Mouse (Mus musculus): ENCODE results near the gene Pmf1.

Gene Pmf1

GRCm38 (mm10) chr3:88395742-88396141, 14.4 kb downstream of the Pmf1 start:
- WGBS = 86% methylated on average over 8 of the region's 8 CpGs

- WGBS = 93% methylated on average over 6 of the region's 6 CpGs
Measured at GRCm38 (mm10) chr3:88395288-88395687, 14.8 kb downstream of the Pmf1 start.

DNA sequence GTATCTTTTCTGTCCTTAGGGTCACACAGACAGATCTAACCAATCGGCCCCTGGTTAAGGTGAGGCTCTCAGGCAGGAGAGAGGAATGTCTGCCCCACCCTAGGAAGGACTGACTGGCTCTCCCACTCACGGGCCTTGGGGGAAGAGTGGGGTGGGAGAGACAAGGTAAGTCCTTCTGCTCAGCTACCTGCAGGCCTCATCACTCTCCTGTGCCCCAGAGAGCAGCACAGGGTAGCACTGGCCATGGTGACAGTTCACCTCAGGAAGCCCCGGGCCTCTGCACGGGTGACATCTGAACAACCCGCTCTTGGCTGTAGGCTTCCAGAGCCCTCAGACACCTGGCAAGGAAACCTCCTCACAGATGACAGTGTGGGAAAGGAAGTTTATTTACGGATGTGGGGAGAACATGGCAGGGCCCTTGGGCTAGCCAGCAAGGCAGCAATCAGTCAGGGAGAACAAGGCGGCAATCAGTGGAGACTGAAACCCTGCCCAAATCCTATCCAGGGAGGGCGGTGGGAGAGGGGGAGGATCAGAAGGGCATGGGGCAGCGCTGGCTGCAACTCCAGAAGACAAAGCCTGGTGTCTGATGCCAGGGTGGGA, 16.3 kb downstream of the Pmf1 start:
- WGBS = 81% methylated on average over 9 of the region's 9 CpGs

GRCm38 (mm10) chr3:88384364-88384763, 25.8 kb downstream of the Pmf1 start, which contains the start of gene Bglap:
Gene Bglap (minus strand): TSS chr3:88384464.
- WGBS = 82% methylated on average over 5 of the region's 5 CpGs

DNA sequence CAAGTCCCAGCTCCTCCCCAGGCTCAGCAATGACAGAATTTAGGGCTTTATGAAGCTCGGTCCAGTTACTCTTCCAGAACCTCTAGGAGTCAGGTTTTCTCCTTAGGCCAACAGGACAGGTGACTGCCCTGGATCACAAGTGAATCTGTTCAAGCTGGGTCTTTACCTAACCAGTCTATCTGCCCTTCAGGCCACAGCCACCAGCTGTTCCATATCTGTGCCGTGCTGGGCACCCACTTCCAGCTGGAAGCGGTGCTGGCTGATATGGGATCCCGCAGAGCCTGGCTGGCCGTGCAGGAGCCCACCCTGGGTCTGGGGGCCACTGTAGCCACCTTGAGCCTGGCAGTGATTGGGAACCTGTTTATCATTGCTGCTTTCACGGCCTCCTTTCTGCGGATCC, 27.7 kb downstream of the Pmf1 start:
- WGBS = 55% methylated on average over 3 of the region's 7 CpGs

- 12% methylated on average over 22 of the region's 22 CpGs for WGBS
Measured at GRCm38 (mm10) chr3:88381389-88382315, 28.5 kb downstream of the Pmf1 start.

DNA sequence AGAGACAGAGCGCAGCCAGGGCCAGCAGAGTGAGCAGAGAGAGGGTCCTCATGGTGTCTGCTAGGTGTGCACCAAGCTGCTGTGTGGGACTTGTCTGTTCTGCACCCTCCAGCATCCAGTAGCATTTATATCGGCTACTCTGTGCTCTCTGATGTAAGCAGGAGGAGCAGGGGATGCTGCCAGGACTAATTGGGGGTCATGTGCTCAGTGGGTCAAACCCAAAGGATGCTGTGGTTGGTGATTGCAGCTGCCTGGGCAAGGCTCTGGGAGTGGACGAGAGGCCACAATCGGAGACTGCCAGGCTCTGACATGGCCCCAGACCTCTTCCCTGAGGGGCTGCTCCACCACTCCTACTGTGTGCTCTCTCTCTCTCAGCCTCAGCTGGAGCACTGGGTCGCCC, 31.5 kb downstream of the Pmf1 start, which contains the start of gene Bglap2:
Bglap2 (minus strand) TSS at position 101 of the 400 bp plus-strand sequence.
- WGBS = 88% methylated on average over 5 of the region's 5 CpGs

DNA sequence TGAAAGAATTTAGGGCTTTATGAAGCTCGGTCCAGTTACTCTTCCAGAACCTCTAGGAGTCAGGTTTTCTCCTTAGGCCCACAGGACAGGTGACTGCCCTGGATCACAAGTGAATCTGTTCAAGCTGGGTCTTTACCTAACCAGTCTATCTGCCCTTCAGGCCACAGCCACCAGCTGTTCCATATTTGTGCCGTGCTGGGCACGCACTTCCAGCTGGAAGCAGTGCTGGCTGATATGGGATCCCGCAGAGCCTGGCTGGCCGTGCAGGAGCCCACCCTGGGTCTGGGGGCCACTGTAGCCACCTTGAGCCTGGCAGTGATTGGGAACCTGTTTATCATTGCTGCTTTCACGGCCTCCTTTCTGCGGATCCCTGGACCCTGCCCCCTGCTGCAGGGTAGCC, 33.5 kb downstream of the Pmf1 start:
- WGBS = 57% methylated on average over 7 of the region's 7 CpGs

GRCm38 (mm10) chr3:88375750-88376626, 34.1 kb downstream of the Pmf1 start:
- WGBS = 16% methylated on average over 19 of the region's 19 CpGs

- 90% methylated on average over 9 of the region's 9 CpGs for WGBS
Measured at GRCm38 (mm10) chr3:88372643-88373042, 37.5 kb downstream of the Pmf1 start, which contains the start of gene Bglap3. Gene Bglap3 (minus strand): TSS chr3:88372743.

GRCm38 (mm10) chr3:88368511-88368910, 41.6 kb downstream of the Pmf1 start:
- WGBS = 93% methylated on average over 7 of the region's 7 CpGs

- WGBS = 70% methylated on average over 4 of the region's 7 CpGs
Measured at GRCm38 (mm10) chr3:88367517-88367916, 42.6 kb downstream of the Pmf1 start.

DNA sequence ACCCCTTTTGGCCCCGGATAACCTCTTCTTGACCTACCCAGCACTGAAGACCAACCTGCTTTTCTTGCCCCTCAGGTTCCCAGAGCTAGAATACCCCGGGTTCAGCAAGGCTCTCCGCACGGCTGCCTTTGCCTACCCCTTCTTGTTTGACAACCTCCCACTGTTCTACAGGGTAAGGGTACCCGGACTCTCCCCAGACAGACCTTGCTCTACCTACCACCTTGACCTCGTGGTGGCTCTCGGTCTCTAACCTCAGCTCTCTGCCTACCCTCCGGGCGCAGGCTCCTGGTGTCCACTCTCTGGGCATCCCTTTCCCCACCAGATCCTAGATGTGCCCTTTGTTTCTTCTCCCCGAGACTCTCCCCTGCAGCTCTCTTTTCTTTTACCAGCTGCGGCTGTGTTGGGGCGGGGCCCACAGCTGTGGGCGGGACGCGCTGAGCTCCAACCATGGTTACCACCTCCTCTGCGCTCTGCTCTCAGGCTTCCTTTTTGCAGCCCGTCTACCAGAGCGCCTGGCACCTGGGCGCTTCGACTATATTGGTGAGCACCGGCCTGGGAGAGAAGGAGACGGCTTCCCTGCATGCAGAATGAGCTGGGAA, 43.2 kb downstream of the Pmf1 start:
- WGBS = 7% methylated on average over 22 of the region's 22 CpGs

- WGBS = 52% methylated on average over 34 of the region's 34 CpGs
Measured at GRCm38 (mm10) chr3:88365705-88366361, 44.3 kb downstream of the Pmf1 start.

DNA sequence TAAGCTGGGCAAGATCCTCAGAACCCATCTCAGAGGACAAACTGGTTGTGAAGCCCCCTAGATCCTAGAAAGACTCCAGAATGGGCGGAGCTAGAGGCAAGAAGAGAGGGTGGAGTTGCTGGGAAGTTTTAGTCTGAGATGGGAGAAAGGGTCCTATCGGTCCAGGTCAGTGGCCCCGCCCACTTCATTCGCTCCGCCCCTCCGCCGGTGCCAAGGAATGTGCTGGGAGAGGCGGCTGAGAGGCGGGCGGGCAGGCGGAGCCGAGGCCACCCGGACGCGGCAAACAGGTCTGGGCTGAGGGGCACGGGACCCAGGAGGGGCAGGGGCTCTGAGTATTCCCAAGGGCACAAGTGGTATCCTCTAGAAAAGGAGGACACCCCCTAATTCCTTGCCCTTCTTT, 45.8 kb downstream of the Pmf1 start, which contains the start of gene Paqr6:
Paqr6 (plus strand) TSS at position 248 of the 400 bp plus-strand sequence.
- WGBS = 14% methylated on average over 16 of the region's 16 CpGs

- WGBS = 54% methylated on average over 4 of the region's 4 CpGs
Measured at GRCm38 (mm10) chr3:88363700-88364099, 46.4 kb downstream of the Pmf1 start.

DNA sequence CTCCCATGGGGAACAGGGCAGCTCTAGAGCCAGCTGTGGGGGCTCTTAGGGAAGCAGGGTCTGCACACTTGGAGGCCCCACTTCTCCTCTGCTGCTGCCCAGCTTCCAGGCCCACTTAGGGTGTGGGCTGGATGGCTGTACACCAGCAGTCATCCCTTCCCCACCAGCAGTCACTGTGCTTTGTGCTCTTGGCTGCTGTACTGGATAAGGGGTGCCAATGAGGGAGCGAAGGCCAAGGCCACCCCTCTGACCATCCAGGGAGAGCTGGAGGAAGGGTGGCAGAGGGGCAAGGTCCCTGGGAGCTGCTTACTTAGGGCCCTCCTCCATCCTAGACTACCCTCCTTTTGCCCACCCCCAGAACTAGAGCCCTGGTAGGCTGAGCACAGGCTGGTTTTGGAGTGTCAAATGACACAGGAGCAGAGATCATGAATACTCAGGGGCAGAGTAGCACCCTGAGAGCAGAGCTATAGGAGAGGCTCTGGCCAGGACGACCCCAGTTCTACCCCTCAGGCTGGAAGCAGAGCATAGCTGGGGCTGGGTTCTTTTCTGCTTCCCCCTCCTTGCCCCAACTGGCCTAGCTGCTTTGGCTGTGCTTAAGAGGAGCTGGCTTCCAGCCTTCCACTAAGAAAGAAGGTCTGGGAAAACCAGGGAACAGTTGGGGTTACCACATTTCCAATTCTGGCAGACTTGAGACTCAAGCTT, 48.4 kb downstream of the Pmf1 start:
- WGBS = 82% methylated on average over 2 of the region's 2 CpGs

DNA sequence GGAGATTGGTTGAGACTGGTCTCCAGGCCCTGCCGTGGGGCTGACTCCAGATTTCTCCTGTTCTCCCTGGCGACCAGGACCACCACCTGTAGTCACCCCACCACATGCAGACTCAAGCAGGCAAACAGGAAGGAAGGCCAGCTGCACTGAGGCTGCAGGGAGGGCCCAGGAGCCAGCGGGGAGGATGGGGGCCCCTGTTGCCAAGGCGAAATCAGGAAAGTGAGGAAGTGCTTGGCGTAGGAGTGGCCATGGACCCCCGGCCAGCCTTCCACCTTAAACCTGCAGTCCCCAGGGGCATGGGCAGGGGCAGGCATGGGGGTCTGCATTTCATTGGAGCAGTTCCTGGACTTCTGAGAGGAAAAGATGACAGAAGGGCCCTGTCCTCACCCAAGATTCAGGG, 49.0 kb downstream of the Pmf1 start:
- 66% methylated on average over 6 of the region's 6 CpGs for WGBS

DNA sequence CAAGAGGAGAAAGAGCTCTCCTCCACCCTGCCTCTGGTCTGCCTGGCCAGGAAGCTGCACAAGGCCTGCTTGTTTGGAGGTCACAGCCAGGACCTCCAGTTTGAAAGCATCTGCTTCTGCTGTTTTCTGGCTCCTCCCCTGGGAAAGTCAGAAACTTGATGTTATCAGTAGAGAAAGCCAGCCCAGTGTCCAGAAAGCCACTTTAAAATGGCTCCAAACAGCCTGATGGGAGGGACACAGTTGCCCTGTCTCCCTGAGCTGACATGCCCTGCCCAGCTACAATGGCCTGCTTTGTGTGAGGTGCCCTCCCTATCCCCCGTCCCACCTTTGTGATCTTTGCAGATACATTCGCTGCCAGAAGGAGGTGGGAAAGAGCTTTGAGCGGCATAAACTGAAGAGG, 50.1 kb downstream of the Pmf1 start:
- WGBS = 61% methylated on average over 3 of the region's 3 CpGs

- WGBS = 71% methylated on average over 5 of the region's 5 CpGs
Measured at GRCm38 (mm10) chr3:88359584-88359983, 50.5 kb downstream of the Pmf1 start.
